Mouse (Mus musculus): Measurements from ENCODE around the gene 1700113H08Rik. TPM values are rescaled to one million over a fixed set of nuclear protein-coding genes. Genes with fewer than 3 reads are reported as not detected.

The 1700113H08Rik gene
- total RNA-seq, 2 experiments from 2014 or later = 0.35 TPM; not detected in 1

DNA sequence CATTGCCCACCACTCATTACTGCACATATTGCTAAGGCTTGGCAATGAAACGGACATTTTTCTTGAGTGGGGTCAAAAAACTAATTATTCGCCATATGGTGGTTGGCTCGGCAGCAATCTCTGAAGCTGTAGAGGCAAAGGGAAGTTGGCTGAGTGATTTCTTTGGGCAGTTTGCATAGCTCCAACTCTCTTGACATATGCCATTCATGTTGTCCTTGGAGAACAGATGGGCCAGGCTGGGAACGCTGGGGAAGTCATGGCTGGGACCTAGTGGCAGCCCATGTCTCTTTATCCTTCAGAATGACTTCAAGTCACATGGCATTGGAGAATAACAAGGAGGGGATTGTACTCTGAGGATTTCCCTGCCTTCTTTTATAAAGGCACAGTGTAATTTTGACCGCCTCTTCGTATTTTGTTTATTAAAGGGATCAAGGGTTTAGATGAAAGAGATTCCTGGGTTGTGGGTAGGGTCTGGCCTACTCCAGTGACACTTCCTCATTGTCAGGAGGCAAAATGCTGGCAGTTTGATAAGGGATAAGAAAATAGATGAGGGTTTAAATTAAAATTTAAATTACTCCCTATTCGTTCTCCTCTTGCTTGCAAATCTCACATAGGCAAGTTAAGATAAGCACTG is 138.4 kb downstream of the 1700113H08Rik start:
- intact Hi-C loops (cut with DNase I) = no loop called here
- no peak for DNase-seq

DNA sequence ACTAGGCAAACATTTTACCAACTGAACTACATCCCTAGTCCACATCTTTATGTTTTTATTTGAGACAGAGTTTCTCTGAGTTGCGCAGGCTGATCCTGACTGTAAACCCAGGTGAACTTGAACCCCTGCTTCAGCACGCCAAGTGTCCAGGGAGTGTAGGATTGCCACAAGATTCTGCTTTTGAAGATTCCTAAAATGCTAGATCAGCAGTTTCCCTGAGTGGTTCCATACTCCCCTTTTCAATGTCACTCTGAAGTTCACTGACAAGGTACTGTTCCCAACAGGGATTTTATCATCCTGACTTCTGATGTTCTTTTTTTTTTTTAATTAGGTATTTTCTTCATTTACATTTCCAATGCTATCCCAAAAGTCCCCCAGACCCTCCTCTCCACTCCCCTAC is 140.9 kb downstream of the 1700113H08Rik start:
- DNase-seq = no peak
- intact Hi-C loops (cut with DNase I) = no loop called here

GRCm38 (mm10) chr10:87209466-87209865 is 151.6 kb downstream of the 1700113H08Rik start:
- DNase-seq = no peak
- intact Hi-C loops (cut with DNase I) = no loop called here

DNA sequence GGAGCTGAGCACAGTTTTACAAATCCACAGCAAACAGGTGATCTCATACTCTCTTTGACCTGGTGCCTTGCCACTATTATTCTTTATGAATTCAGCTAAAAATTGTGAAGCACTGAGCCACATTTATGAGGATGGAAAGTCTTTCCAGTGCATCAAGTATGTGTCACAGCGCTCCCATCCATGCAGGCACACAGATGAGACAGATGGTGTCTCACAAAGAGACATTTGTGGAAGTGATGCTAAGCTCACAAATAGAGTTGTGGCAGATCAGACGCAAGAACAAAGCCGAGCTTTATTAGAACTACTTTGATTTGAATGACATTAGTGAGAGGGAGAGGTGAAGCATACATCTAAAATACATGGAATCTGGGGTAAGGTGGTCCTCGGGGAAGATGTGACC is 153.2 kb downstream of the 1700113H08Rik start:
- intact Hi-C loops (cut with DNase I) = no loop called here
- no peak for DNase-seq

- intact Hi-C loops (cut with DNase I) = no loop called here
- DNase-seq = no peak
These were observed 155.0 kb downstream of the 1700113H08Rik start for GRCm38 (mm10) chr10:87212854-87213253.

DNA sequence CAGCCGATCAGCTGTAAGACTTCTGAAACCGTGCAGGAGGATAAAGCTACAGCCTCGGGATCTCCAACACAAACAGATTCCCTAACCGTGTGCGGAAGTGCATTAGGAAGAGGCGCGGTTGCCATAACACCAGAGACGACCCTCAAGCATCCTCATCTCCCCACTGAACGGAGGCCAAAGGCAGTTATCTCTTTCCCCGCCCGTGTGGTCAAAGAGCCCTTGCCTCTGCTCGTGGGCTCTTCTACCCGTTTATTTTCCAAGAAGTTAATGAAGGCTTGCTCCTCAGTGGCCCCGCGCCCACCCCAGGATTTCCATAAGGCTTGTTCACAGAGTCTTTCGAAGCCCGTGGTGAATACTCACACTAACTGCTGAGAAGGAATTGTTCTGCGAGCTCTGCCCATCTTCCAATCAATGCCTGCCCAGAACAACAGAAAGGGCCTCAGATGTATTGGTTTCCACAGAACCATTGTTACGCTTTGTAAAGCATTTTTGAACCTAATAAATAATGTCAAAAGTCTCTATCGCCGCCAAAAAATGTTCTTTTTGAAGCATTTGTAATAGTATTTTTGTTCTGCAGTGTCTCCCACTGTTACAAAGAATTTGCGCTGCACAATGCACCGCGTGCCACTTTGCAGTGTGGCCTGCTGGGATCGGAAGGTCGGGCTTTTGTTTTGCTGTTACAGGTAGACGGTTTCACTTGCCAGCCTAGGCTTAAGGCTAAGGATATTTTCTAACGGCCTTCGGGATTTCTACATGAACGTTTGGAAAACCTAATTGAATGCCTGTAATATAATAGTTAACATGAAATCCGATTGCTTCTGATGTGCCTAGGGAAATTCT is 172.4 kb downstream of the 1700113H08Rik start:
- intact Hi-C loops (cut with DNase I) = no loop called here
- DNase-seq = no peak

GRCm38 (mm10) chr10:87239332-87240008 is 181.6 kb downstream of the 1700113H08Rik start:
- no peak for DNase-seq
- intact Hi-C loops (cut with DNase I) = no loop called here

GRCm38 (mm10) chr10:87271724-87272123 is 213.9 kb downstream of the 1700113H08Rik start:
- DNase-seq = no peak
- intact Hi-C loops (cut with DNase I) = no loop called here

GRCm38 (mm10) chr10:87272133-87272622 is 214.3 kb downstream of the 1700113H08Rik start:
- intact Hi-C loops (cut with DNase I) = no loop called here

DNA sequence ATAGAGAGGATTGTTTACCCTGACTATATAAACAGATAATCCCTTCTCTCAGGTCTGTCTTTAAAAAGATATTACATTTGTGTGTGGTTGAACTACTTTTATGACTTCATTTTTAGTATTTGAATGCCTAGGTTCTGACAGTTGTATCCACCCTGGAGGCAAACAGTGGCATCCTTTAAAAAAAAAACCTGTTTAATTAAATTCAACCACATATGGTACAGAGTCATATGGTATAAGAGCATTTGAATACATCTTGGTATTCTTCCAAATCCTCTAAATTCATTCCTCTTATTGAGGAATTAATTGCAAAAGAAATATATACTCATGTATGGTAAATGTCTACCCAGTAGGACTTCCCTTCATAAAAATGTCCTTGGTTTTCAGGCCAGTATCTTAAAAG is 217.2 kb downstream of the 1700113H08Rik start:
- intact Hi-C loops (cut with DNase I) = no loop called here
- DNase-seq = no peak

More at GRCm38 (mm10) chr10:87272133-87272622, 214.3 kb downstream of the 1700113H08Rik start:
- no peak for DNase-seq

Other genes starting within 250 kb of the 1700113H08Rik start
- gene Stab2, start 50.0 kb upstream of the 1700113H08Rik start, total RNA-seq (2021) = under 1 TPM; 0.22 to 0.41 TPM